Mouse (Mus musculus): ENCODE measurements around the gene Gdpd5. TPM values are rescaled to one million over a fixed set of nuclear protein-coding genes. Genes with fewer than 3 reads are reported as not detected.

Gene Gdpd5
- total and polyA plus RNA-seq, 3 experiments = 0.15 to 0.26 TPM; not detected in 1

DNA sequence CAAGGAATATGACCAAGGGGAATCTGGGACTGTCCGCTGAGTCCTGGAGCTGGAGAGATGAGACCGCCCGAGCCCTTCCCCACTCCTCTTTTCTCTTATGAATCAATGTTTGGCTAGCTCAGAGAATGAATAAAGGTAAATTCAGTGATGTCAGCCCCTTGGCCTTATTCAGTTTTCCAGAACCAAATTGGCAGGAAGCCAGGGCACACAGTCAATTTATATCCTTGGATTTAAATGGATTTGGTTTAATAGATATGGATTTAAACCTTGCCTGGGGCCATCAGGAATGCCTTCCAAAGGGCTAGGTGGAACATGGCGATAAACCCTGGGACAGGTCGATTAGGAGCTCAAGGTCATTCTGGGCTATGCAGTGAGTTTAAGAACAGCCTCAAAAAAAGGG lies 108.5 kb downstream of the Gdpd5 start:
- no peaks in the 10 kb centered on the region for H3K79me2 ChIP-seq (ENCODE audit: control insufficient read depth, insufficient read depth, low read length, poor library complexity)
- no peaks in the 10 kb centered on the region for H3K9me3 ChIP-seq (replicated peaks; ENCODE audit: insufficient read depth, low read length)
- H3K4me3 ChIP-seq (ENCODE audit: control insufficient read depth in 1 of 2, insufficient read depth in 1 of 2, low read depth in 2 of 2, low read length in 2 of 2) = no peak overlapping the region
- no peak for TF ChIP-seq MEF2A (IDR thresholded peaks at IDR 0.05; ENCODE audit: extremely low read depth, insufficient replicate concordance, low read depth, low read length, poor library complexity, severe bottlenecking)
- no peak for TF ChIP-seq GABPA (IDR thresholded peaks at IDR 0.05; ENCODE audit: low read depth, low read length)
- TF ChIP-seq ELF1 (IDR thresholded peaks at IDR 0.05; ENCODE audit: low read depth, low read length) = no peak
- TF ChIP-seq TBP (IDR thresholded peaks at IDR 0.05; ENCODE audit: low read depth, low read length) = no peak
- TF ChIP-seq MAFK (IDR thresholded peaks at IDR 0.05; ENCODE audit: borderline replicate concordance, low read depth, low read length) = no peak
- TF ChIP-seq NRF1 (IDR thresholded peaks at IDR 0.05; ENCODE audit: insufficient read depth, low read depth, low read length, poor library complexity, severe bottlenecking) = no peak
- no peak for TF ChIP-seq POLR2AphosphoS5 (IDR thresholded peaks at IDR 0.05; ENCODE audit: borderline replicate concordance, low read depth, low read length)
- TF ChIP-seq USF2 (IDR thresholded peaks at IDR 0.05; ENCODE audit: borderline replicate concordance in 1 of 2, insufficient read depth in 1 of 2, low read depth in 1 of 2, low read length in 2 of 2) = no peak
- H3K27ac ChIP-seq (ENCODE audit: control insufficient read depth, low read depth, low read length) = no peak overlapping the region
- no peak overlapping the region for H3K9ac ChIP-seq (ENCODE audit: control insufficient read depth, low read depth, low read length, poor library complexity, severe bottlenecking)
- DNase-seq (ENCODE audit: low read depth, low spot score) = no peak
- no peaks in the 10 kb centered on the region for H3K4me1 ChIP-seq (ENCODE audit: control insufficient read depth in 1 of 2, insufficient read depth in 2 of 2, low read length in 2 of 2)
- peaks cover 0 to 3% of the 10 kb centered on the region in 2 experiments; a peak in 1 of 4 replicates for H3K27me3 ChIP-seq (ENCODE audit: control insufficient read depth in 1 of 2, insufficient read depth in 2 of 2, low read length in 2 of 2)
- H3K36me3 ChIP-seq (ENCODE audit: control insufficient read depth in 1 of 2, insufficient read depth in 2 of 2, low read length in 2 of 2) = no peaks in the 10 kb centered on the region

DNA sequence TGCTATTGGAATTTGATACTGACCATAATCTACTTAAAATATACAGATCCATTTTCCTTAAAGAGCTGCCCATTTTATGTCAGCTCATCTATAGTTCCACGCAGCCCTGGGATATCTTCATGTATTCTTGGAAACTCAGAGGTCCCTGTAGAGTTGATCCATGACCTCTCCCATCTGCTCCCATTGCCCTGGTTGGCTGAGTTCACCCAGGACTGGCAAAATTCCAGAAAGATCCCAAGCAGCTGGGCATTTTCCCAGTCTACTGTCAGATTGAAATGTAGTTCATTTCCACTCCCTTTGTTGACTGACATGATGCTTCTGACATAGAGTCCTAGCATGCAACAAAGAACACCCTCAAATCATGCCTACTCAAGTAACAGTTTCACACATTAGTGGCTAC lies 117.9 kb downstream of the Gdpd5 start:
- Histone ChIP-seq H3K79me2 (ENCODE audit: control insufficient read depth, insufficient read depth, low read length, poor library complexity) (no peaks in the 10 kb centered on the region), H3K27ac (ENCODE audit: control insufficient read depth, low read depth, low read length) (no peak overlapping the region), H3K4me1 (ENCODE audit: control insufficient read depth in 1 of 2, insufficient read depth in 2 of 2, low read length in 2 of 2) (peaks cover 0 to 4% of the 10 kb centered on the region in 2 experiments; a peak in 2 of 4 replicates), H3K4me3 (ENCODE audit: control insufficient read depth in 1 of 2, insufficient read depth in 1 of 2, low read depth in 2 of 2, low read length in 2 of 2) (no peak overlapping the region), H3K36me3 (ENCODE audit: control insufficient read depth in 1 of 2, insufficient read depth in 2 of 2, low read length in 2 of 2) (no peaks in the 10 kb centered on the region), H3K9me3 (replicated peaks; ENCODE audit: insufficient read depth, low read length) (no peaks in the 10 kb centered on the region), H3K27me3 (ENCODE audit: control insufficient read depth in 1 of 2, insufficient read depth in 2 of 2, low read length in 2 of 2) (no peaks in the 10 kb centered on the region; a peak in 1 of 4 replicates), H3K9ac (ENCODE audit: control insufficient read depth, low read depth, low read length, poor library complexity, severe bottlenecking) (no peak overlapping the region)
- DNase-seq (ENCODE audit: low read depth, low spot score) = no peak
- TF ChIP-seq JUND (IDR thresholded peaks at IDR 0.05; ENCODE audit: low read depth, low read length) (no peak), RCOR1 (IDR thresholded peaks at IDR 0.05; ENCODE audit: low read depth, low read length) (no peak), USF2 (IDR thresholded peaks at IDR 0.05; ENCODE audit: borderline replicate concordance in 1 of 2, insufficient read depth in 1 of 2, low read depth in 1 of 2, low read length in 2 of 2) (no peak), UBTF (IDR thresholded peaks at IDR 0.05; ENCODE audit: borderline replicate concordance, insufficient read depth, low read depth, low read length) (no peak), MYB (IDR thresholded peaks at IDR 0.05; ENCODE audit: low read depth, low read length) (no peak), TBP (IDR thresholded peaks at IDR 0.05; ENCODE audit: low read depth, low read length) (no peak), MAZ (IDR thresholded peaks at IDR 0.05; ENCODE audit: low read depth, low read length) (no peak), POLR2AphosphoS5 (IDR thresholded peaks at IDR 0.05; ENCODE audit: borderline replicate concordance, low read depth, low read length) (no peak), E2F4 (IDR thresholded peaks at IDR 0.05; ENCODE audit: borderline replicate concordance, low read depth, low read length) (no peak), HCFC1 (IDR thresholded peaks at IDR 0.05; ENCODE audit: low read depth, low read length) (no peak), ZMIZ1 (IDR thresholded peaks at IDR 0.05; ENCODE audit: low read depth, low read length) (no peak), GATA1 (IDR thresholded peaks at IDR 0.05; ENCODE audit: low read depth, low read length) (no peak)
